Mouse (Mus musculus) forebrain, embryonic 14.5 days (tissue): Measurements from ENCODE around the gene Nktr. TPM values are rescaled to one million over a fixed set of nuclear protein-coding genes. Genes with fewer than 3 reads are reported as not detected.
A peak's percentile ranks its signal among the peaks of the same experiment; 100 is the strongest.

ENCODE experiments used
- ATAC-seq: fragments of 200-750 bp; cut with Nextera tagmentation; 2 replicates; pipeline ENCODE4 v1.8.0; 2017; ENCODE audit warnings: mild to moderate bottlenecking, moderate library complexity
- DNase-seq: peaks from one replicate; pipeline ENCODE4 v3.0.0-alpha.2; 2015; ENCODE audit warnings: low spot score
- H3K27ac ChIP-seq: fragments of 300-500 bp; sonication (generic); 2 replicates; pipeline ENCODE4 v1.5.1; 2014; ENCODE audit warnings: low read depth, mild to moderate bottlenecking, control low read depth, low read length, moderate library complexity
- H3K27me3 ChIP-seq: fragments of 300-500 bp; sonication (generic); replicated peaks from 2 replicates; pipeline ENCODE4 v1.6.1; 2014; ENCODE audit warnings: low read length, control low read depth, mixed read lengths; ENCODE audit not compliant: control insufficient read depth, insufficient read depth
- H3K36me3 ChIP-seq: fragments of 300-500 bp; sonication (generic); 2 replicates; pipeline ENCODE4 v1.6.1; 2014; ENCODE audit warnings: low read length, control low read depth; ENCODE audit not compliant: control insufficient read depth, insufficient read depth
- H3K4me1 ChIP-seq: fragments of 300-500 bp; sonication (generic); 2 replicates; pipeline ENCODE4 v1.6.1; 2014; ENCODE audit warnings: antibody characterized with exemption, low read length, control low read depth; ENCODE audit not compliant: control insufficient read depth, insufficient read depth
- H3K4me2 ChIP-seq: fragments of 300-500 bp; sonication (generic); 2 replicates; pipeline ENCODE4 v1.6.1; 2014; ENCODE audit warnings: mild to moderate bottlenecking, control low read depth, low read length
- H3K4me3 ChIP-seq: fragments of 300-500 bp; sonication (generic); 2 replicates; pipeline ENCODE4 v1.5.1; 2014; ENCODE audit warnings: low read depth, low read length, control low read depth
- H3K9ac ChIP-seq: fragments of 300-500 bp; sonication (generic); 2 replicates; pipeline ENCODE4 v1.6.1; 2014; ENCODE audit warnings: mild to moderate bottlenecking, low read length, control low read depth, moderate library complexity
- H3K9me3 ChIP-seq: fragments of 300-500 bp; sonication (generic); replicated peaks from 2 replicates; pipeline ENCODE4 v1.6.1; 2016; ENCODE audit warnings: low read length, control low read depth, mixed read lengths; ENCODE audit not compliant: control insufficient read depth
- WGBS: fragments of 180-500 bp; shearing (Covaris S2); extraction: QIAGEN DNeasy Blood & Tissue Kit; methylation state at CpG from one replicate; pipeline ENCODE4 v1.1.7; 2014; 5-methylcytosine and 5-hydroxymethylcytosine counted together
- polyA plus RNA-seq: library from polyadenylated mRNA; unstranded; fragments of >200 nt; fragmentation: Nextera tagmentation; extraction: Ambion mirVana; gene quantifications from 2 replicates; pipeline ENCODE4 v1.2.1, GENCODE M21; 2014

Nktr gene
- polyA plus RNA-seq, 1 experiment from 2014 or later, result 41.5 TPM

DNA sequence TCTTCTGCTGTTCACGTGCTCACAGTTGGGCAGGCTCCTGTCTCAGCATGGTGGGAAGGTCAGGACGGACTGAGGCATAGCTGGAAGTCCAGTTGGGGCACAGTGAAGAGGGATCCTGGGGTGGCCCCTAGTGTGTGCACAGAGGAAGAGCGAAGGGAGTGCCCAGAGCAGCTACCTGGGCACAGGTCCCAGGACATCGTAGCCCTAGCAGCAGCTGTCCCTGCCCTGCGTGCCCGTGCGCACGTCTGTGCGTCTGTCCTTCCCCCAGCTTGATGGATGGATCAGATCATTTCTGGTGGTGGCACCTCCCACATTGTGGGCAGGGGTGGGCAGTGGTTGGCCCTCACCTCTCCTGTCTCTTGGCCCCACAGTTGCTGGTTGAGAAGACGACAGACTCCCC is 43.3 kb downstream of the Nktr start:
- H3K9ac ChIP-seq, result no peak overlapping the region
- no peak for ATAC-seq
- H3K27me3 ChIP-seq, result no peaks in the 10 kb centered on the region
- H3K36me3 ChIP-seq, result peaks cover 47% of the 10 kb centered on the region
- no peak overlapping the region for H3K4me2 ChIP-seq
- H3K4me3 ChIP-seq, result no peak overlapping the region
- no peak overlapping the region for H3K27ac ChIP-seq
- WGBS, result 88% methylated on average over 10 of the region's 10 CpGs
- peaks cover 12% of the 10 kb centered on the region for H3K4me1 ChIP-seq
- no peak for DNase-seq
- no peaks in the 10 kb centered on the region for H3K9me3 ChIP-seq

DNA sequence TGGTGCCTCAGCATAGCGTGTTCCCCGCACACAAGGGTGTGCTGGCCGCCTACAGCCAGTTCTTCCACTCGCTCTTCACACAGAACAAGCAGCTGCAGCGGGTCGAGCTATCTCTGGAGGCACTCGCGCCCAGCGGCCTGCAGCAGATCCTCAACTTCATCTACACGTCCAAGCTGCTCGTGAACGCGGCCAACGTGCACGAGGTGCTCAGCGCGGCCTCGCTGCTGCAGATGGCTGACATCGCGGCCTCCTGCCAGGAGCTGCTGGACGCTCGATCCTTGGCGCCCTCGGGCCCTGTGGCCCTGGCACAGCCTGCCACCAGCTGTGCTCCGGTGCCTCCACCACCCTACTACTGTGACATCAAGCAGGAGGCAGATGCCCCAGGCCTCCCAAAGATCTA is 43.8 kb downstream of the Nktr start:
- Histone ChIP-seq H3K27me3 (no peaks in the 10 kb centered on the region), H3K4me1 (peaks cover 12% of the 10 kb centered on the region), H3K9ac (no peak overlapping the region), H3K4me2 (no peak overlapping the region), H3K4me3 (no peak overlapping the region), H3K27ac (no peak overlapping the region), H3K36me3 (peaks cover 52% of the 10 kb centered on the region), H3K9me3 (no peaks in the 10 kb centered on the region)
- WGBS, result 95% methylated on average over 25 of the region's 25 CpGs
- DNase-seq, result no peak
- no peak for ATAC-seq

DNA sequence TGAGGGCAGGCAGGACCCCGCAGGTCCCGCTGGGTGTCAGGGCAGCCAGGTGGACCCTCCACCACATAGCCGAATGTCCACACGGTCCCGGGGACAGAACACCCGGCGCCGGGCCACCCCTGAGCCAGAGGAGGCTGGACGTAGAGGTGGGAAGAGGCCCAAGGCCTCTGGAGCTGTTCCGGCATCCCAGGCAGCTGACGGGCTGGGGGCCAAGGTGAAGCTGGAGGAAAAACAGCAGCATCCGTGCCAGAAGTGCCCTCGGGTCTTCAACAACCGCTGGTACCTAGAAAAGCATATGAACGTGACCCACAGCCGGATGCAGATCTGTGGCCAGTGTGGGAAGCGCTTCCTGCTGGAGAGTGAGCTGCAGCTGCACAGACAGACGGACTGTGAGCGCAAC is 44.7 kb downstream of the Nktr start:
- no peak overlapping the region for H3K27ac ChIP-seq
- no peaks in the 10 kb centered on the region for H3K27me3 ChIP-seq
- DNase-seq (no peak), ATAC-seq (no peak)
- H3K36me3 ChIP-seq, result peaks cover 61% of the 10 kb centered on the region
- H3K4me2 ChIP-seq, result no peak overlapping the region
- WGBS, result 91% methylated on average over 19 of the region's 19 CpGs
- no peak overlapping the region; the same call in 1 of the 2 replicates for H3K9ac ChIP-seq
- H3K4me3 ChIP-seq, result no peak overlapping the region
- H3K9me3 ChIP-seq, result no peaks in the 10 kb centered on the region
- H3K4me1 ChIP-seq, result peaks cover 11% of the 10 kb centered on the region

GRCm38 (mm10) chr9:121765166-121765855 is 46.3 kb downstream of the Nktr start:
- H3K4me2 ChIP-seq, result no peak overlapping the region
- H3K27me3 ChIP-seq, result no peaks in the 10 kb centered on the region
- H3K27ac ChIP-seq, result no peak overlapping the region
- H3K4me1 ChIP-seq, result peaks cover 7% of the 10 kb centered on the region
- DNase-seq (no peak), ATAC-seq (no peak)
- no peak overlapping the region for H3K9ac ChIP-seq
- no peaks in the 10 kb centered on the region for H3K9me3 ChIP-seq
- peaks cover 65% of the 10 kb centered on the region for H3K36me3 ChIP-seq
- 85% methylated on average over 16 of the region's 16 CpGs for whole genome bisulfite sequencing
- no peak overlapping the region for H3K4me3 ChIP-seq

DNA sequence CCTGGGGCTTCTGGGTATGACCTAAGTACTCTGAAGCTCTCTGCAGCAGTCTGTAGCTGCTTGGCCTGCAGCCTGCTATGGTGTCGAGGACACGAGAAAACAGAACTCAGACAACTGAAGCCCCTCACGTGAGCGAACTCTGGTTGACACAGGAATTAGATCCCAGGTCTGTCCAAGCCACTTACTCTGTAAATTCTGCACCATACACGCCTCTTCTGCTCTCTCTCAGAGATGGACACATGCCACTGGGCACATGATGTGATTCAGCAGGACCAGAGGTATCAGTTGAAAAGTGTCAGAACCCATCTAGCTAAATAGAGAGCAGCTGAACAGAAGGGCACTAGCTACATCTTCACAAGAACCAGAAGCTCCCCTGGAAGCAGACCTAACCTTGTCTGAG is 53.4 kb downstream of the Nktr start:
- ATAC-seq, result no peak
- H3K9me3 ChIP-seq, result no peaks in the 10 kb centered on the region
- no peak overlapping the region for H3K27ac ChIP-seq
- no peaks in the 10 kb centered on the region for H3K4me1 ChIP-seq
- peaks cover 16% of the 10 kb centered on the region for H3K36me3 ChIP-seq
- H3K4me3 ChIP-seq, result no peak overlapping the region
- DNase-seq, result no peak
- H3K9ac ChIP-seq, result no peak overlapping the region
- no peak overlapping the region for H3K4me2 ChIP-seq
- WGBS, result 76% methylated on average over 5 of the region's 5 CpGs
- peaks cover 11% of the 10 kb centered on the region for H3K27me3 ChIP-seq

DNA sequence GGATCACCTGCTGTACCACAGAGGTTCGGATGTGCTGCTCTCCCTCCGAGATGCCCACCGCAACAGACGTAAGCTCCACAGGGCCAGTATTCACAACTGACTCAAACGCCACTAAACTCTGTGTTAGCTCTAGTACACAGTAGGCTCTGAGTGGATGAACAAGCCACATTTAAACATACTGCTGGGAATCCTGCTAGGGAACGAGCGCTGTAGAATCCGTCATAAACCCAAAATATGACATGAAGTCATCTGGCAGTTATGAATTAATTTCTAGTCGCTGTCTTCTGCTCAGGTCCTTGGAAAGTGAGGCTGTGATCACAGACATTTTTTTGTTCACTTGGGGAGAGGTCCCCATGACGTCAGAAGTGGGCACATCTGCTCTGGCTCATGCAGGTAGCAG is 57.0 kb downstream of the Nktr start:
- no peaks in the 10 kb centered on the region for H3K36me3 ChIP-seq
- peaks cover 30% of the 10 kb centered on the region for H3K27me3 ChIP-seq
- H3K9ac ChIP-seq, result no peak overlapping the region
- DNase-seq (no peak), ATAC-seq (no peak)
- 81% methylated on average over 10 of the region's 10 CpGs for WGBS
- H3K27ac ChIP-seq, result no peak overlapping the region
- H3K4me1 ChIP-seq, result no peaks in the 10 kb centered on the region
- no peak overlapping the region for H3K4me3 ChIP-seq
- no peak overlapping the region for H3K4me2 ChIP-seq
- H3K9me3 ChIP-seq, result no peaks in the 10 kb centered on the region

DNA sequence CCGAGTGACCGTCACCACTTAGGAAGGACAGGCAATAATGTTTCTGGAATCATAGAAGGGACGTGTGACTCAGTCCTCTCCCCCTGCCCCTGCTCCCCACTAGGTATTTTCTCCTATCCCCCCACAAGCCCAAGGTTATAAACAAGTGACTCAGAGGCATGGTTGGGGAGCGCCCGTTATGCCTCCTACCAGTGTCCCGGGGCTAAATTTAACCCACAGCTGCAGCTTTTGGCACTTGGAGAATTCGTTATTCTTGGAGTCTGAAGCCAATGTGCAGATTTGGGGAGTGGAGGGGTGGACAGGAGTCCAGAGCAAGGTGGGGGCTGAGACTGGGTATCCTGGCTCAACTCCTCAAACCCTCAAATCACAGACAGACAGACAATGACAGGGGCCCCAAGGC is 57.5 kb downstream of the Nktr start:
- Histone ChIP-seq H3K4me3 (no peak overlapping the region), H3K27ac (no peak overlapping the region), H3K36me3 (no peaks in the 10 kb centered on the region), H3K9ac (no peak overlapping the region), H3K4me1 (no peaks in the 10 kb centered on the region), H3K4me2 (no peak overlapping the region), H3K9me3 (no peaks in the 10 kb centered on the region), H3K27me3 (peaks cover 30% of the 10 kb centered on the region)
- 86% methylated on average over 7 of the region's 7 CpGs for WGBS
- DNase-seq (no peak), ATAC-seq (no peak)

DNA sequence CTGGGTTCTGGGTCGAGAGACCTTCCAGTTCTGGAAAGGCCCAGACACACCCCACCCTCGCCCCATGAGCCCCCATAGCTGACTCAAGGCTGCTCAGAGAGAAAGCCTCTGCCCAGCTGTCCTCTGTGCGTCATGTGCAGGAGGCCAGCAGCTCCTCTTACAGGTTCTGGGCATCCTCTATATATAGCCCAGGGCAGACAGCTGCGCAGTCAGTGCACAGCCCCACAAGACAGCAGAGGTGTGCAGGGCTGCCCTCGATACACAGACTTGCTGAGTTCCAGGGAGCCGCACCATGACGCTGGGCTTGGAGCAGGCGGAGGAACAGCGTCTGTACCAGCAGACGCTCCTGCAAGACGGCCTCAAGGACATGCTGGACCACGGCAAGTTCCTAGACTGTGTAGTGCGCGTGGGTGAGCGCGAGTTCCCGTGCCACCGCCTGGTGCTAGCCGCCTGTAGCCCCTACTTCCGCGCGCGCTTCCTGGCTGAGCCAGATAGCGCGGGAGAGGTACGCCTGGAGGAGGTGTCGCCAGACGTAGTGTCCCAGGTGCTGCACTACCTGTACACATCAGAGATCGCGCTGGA is 58.6 kb downstream of the Nktr start, which contains the start of gene Klhl40:
Gene Klhl40 (plus strand): TSS at position 124 of the 582 bp plus-strand sequence.
- H3K9me3 ChIP-seq, result no peaks in the 10 kb centered on the region
- H3K4me2 ChIP-seq, result peak within 1 kb of the TSS; percentile 62
- ATAC-seq (peak; percentile 62), DNase-seq (no peak)
- no peak within 1 kb of the TSS for H3K27ac ChIP-seq
- H3K9ac ChIP-seq, result peak within 1 kb of the TSS; percentile 41; the same call in 1 of the 2 replicates
- WGBS, result 24% methylated on average over 30 of the region's 30 CpGs
- peaks cover 30% of the 10 kb centered on the region for H3K27me3 ChIP-seq
- H3K4me3 ChIP-seq, result peak within 1 kb of the TSS; percentile 33
- H3K36me3 ChIP-seq, result no peaks in the 10 kb centered on the region
- no peaks in the 10 kb centered on the region for H3K4me1 ChIP-seq

DNA sequence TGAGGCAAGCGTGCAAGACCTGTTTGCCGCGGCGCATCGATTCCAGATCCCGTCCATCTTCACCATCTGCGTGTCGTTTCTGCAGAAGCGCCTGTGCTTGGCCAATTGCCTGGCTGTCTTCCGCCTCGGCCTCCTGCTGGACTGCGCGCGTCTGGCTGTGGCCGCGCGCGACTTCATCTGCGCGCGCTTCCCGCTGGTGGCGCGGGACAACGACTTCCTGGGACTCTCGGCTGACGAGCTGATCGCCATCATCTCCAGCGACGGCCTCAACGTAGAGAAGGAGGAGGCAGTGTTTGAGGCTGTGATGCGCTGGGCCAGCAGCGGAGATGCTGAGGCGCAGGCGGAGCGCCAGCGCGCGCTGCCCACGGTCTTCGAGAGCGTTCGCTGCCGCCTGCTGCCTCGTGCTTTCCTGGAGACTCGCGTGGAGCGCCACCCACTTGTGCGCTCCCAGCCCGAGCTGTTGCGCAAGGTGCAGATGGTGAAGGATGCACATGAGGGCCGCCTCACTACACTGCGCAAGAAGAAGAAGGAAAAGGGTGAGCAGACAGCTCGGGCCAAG is 59.2 kb downstream of the Nktr start:
- H3K27me3 ChIP-seq, result peaks cover 30% of the 10 kb centered on the region
- H3K27ac ChIP-seq, result no peak overlapping the region
- 17% methylated on average over 52 of the region's 54 CpGs for WGBS
- peak overlapping the region; percentile 33 for H3K4me3 ChIP-seq
- H3K4me2 ChIP-seq, result peak overlapping the region; percentile 62
- no peaks in the 10 kb centered on the region for H3K9me3 ChIP-seq
- H3K4me1 ChIP-seq, result no peaks in the 10 kb centered on the region
- peak overlapping the region; percentile 41; the same call in 1 of the 2 replicates for H3K9ac ChIP-seq
- ATAC-seq (peak; percentile 59), DNase-seq (peak; percentile 58)
- H3K36me3 ChIP-seq, result no peaks in the 10 kb centered on the region
